Mouse (Mus musculus) heart, embryonic 12.5 days (tissue): ENCODE measurements around the gene Gm20388. TPM values are rescaled to one million over a fixed set of nuclear protein-coding genes. Genes with fewer than 3 reads are reported as not detected.
"Not testable (repeated sequence)": the region's sequence is repeated elsewhere in the genome, so short reads cannot be mapped to it uniquely, and the experiment has no call there.

Source experiments
- ATAC-seq: fragments of 200-750 bp; cut with Nextera tagmentation; 2 replicates; pipeline ENCODE4 v1.8.0; 2017; ENCODE audit warnings: moderate TSS enrichment, moderate library complexity; ENCODE audit not compliant: insufficient number of reproducible peaks, low FRiP score
- H3K27ac ChIP-seq: fragments of 300-500 bp; sonication (generic); 2 replicates; pipeline ENCODE4 v1.5.1; 2016; ENCODE audit warnings: mild to moderate bottlenecking, moderate library complexity; ENCODE audit not compliant: poor library complexity, severe bottlenecking
- H3K27me3 ChIP-seq: fragments of 300-500 bp; sonication (generic); replicated peaks from 2 replicates; pipeline ENCODE4 v1.6.1; 2016; ENCODE audit warnings: mild to moderate bottlenecking, moderate library complexity
- H3K36me3 ChIP-seq: fragments of 300-500 bp; sonication (generic); 2 replicates; pipeline ENCODE4 v1.6.1; 2016; ENCODE audit warnings: mild to moderate bottlenecking, moderate library complexity
- H3K4me1 ChIP-seq: fragments of 300-500 bp; sonication (generic); replicated peaks from 2 replicates; pipeline ENCODE4 v1.6.1; 2016; ENCODE audit warnings: mild to moderate bottlenecking
- H3K4me2 ChIP-seq: fragments of 300-500 bp; sonication (generic); 2 replicates; pipeline ENCODE4 v1.6.1; 2016; ENCODE audit warnings: mild to moderate bottlenecking, moderate library complexity
- H3K4me3 ChIP-seq: fragments of 300-500 bp; sonication (generic); 2 replicates; pipeline ENCODE4 v1.5.1; 2016; ENCODE audit warnings: mild to moderate bottlenecking
- H3K9ac ChIP-seq: fragments of 300-500 bp; sonication (generic); 2 replicates; pipeline ENCODE4 v1.6.1; 2016; ENCODE audit warnings: mild to moderate bottlenecking, moderate library complexity
- H3K9me3 ChIP-seq: fragments of 300-500 bp; sonication (generic); replicated peaks from 2 replicates; pipeline ENCODE4 v1.6.1; 2016; ENCODE audit warnings: mild to moderate bottlenecking, moderate library complexity
- whole genome bisulfite sequencing: fragments of 180-500 bp; shearing (Covaris S2); methylation state at CpG from one replicate; pipeline ENCODE4 v1.1.7; 2016; 5-methylcytosine and 5-hydroxymethylcytosine counted together
- polyA plus RNA-seq: library from polyadenylated mRNA; unstranded; fragments of >200 nt; fragmentation: Nextera tagmentation; extraction: Ambion mirVana; gene quantifications from 2 replicates; pipeline ENCODE4 v1.2.1, GENCODE M21; 2016

Gm20388 gene
- polyA plus RNA-seq, 1 experiment from 2014 or later: not detected

GRCm38 (mm10) chr8:123282994-123283393, 3372.4 kb downstream of the Gm20388 start:
- 92% methylated on average over 5 of the region's 6 CpGs for WGBS

GRCm38 (mm10) chr8:123283991-123284390, 3373.3 kb downstream of the Gm20388 start:
- Histone ChIP-seq H3K27me3 (no peaks in the 10 kb centered on the region), H3K4me3 (no peak overlapping the region), H3K4me1 (peaks cover 13% of the 10 kb centered on the region), H3K9ac (no peak overlapping the region; the same call in 1 of the 2 replicates), H3K9me3 (no peaks in the 10 kb centered on the region), H3K4me2 (no peak overlapping the region), H3K36me3 (peaks cover 49% of the 10 kb centered on the region), H3K27ac (no peak overlapping the region)
- no peak for ATAC-seq
- WGBS: 81% methylated on average over 7 of the region's 7 CpGs

More at GRCm38 (mm10) chr8:123282994-123283393, 3372.4 kb downstream of the Gm20388 start:
- not testable (repeated sequence) for H3K9ac ChIP-seq, H3K9me3 ChIP-seq, H3K4me2 ChIP-seq, ATAC-seq, H3K4me3 ChIP-seq, H3K27ac ChIP-seq, H3K27me3 ChIP-seq
- Histone ChIP-seq H3K4me1 (peaks cover 13% of the 10 kb centered on the region), H3K36me3 (peaks cover 39% of the 10 kb centered on the region)

GRCm38 (mm10) chr8:123284493-123284892, 3373.9 kb downstream of the Gm20388 start:
- Histone ChIP-seq H3K36me3 (peaks cover 52% of the 10 kb centered on the region), H3K27ac (no peak overlapping the region), H3K9me3 (no peaks in the 10 kb centered on the region), H3K9ac (no peak overlapping the region; the same call in 1 of the 2 replicates), H3K4me3 (no peak overlapping the region), H3K27me3 (no peaks in the 10 kb centered on the region), H3K4me2 (no peak overlapping the region), H3K4me1 (peaks cover 13% of the 10 kb centered on the region)
- ATAC-seq: no peak
- 48% methylated on average over 5 of the region's 5 CpGs for WGBS

- Histone ChIP-seq H3K27me3 (no peaks in the 10 kb centered on the region), H3K4me2 (no peak overlapping the region), H3K9me3 (no peaks in the 10 kb centered on the region), H3K36me3 (peaks cover 47% of the 10 kb centered on the region), H3K9ac (no peak overlapping the region), H3K4me1 (peaks cover 20% of the 10 kb centered on the region), H3K4me3 (no peak overlapping the region), H3K27ac (no peak overlapping the region)
- no peak for ATAC-seq
- WGBS: 95% methylated on average over 17 of the region's 17 CpGs
These were observed 3376.7 kb downstream of the Gm20388 start for GRCm38 (mm10) chr8:123287362-123287761.

- peaks cover 58% of the 10 kb centered on the region for H3K36me3 ChIP-seq
- H3K4me3 ChIP-seq: no peak overlapping the region
- H3K27ac ChIP-seq: no peak overlapping the region
- 76% methylated on average over 4 of the region's 4 CpGs for WGBS
- no peak for ATAC-seq
- no peak overlapping the region for H3K4me2 ChIP-seq
- no peaks in the 10 kb centered on the region for H3K27me3 ChIP-seq
- no peak overlapping the region for H3K9ac ChIP-seq
- H3K4me1 ChIP-seq: peaks cover 7% of the 10 kb centered on the region; the same call in 1 of the 2 replicates
- no peaks in the 10 kb centered on the region for H3K9me3 ChIP-seq
These were observed 3379.5 kb downstream of the Gm20388 start for GRCm38 (mm10) chr8:123290166-123290565.

GRCm38 (mm10) chr8:123290679-123291078, 3380.0 kb downstream of the Gm20388 start:
- no peaks in the 10 kb centered on the region for H3K27me3 ChIP-seq
- peaks cover 63% of the 10 kb centered on the region for H3K36me3 ChIP-seq
- no peak overlapping the region for H3K4me3 ChIP-seq

GRCm38 (mm10) chr8:123291716-123292115, 3381.1 kb downstream of the Gm20388 start:
- Histone ChIP-seq H3K4me1 (peaks cover 7% of the 10 kb centered on the region; the same call in 1 of the 2 replicates), H3K36me3 (peaks cover 66% of the 10 kb centered on the region), H3K9ac (no peak overlapping the region), H3K27me3 (no peaks in the 10 kb centered on the region), H3K27ac (no peak overlapping the region), H3K9me3 (no peaks in the 10 kb centered on the region), H3K4me2 (no peak overlapping the region), H3K4me3 (no peak overlapping the region)
- no peak for ATAC-seq
- WGBS: 46% methylated on average over 8 of the region's 8 CpGs

More at GRCm38 (mm10) chr8:123290679-123291078, 3380.0 kb downstream of the Gm20388 start:
- Histone ChIP-seq H3K9me3 (no peaks in the 10 kb centered on the region), H3K9ac (no peak overlapping the region), H3K27ac (no peak overlapping the region), H3K4me2 (no peak overlapping the region), H3K4me1 (peaks cover 7% of the 10 kb centered on the region; the same call in 1 of the 2 replicates)
- no peak for ATAC-seq
- 85% methylated on average over 8 of the region's 8 CpGs for WGBS

- Histone ChIP-seq H3K36me3 (peaks cover 62% of the 10 kb centered on the region), H3K9ac (no peak overlapping the region), H3K4me1 (peaks cover 7% of the 10 kb centered on the region; the same call in 1 of the 2 replicates), H3K4me2 (no peak overlapping the region), H3K27ac (no peak overlapping the region), H3K27me3 (no peaks in the 10 kb centered on the region), H3K9me3 (no peaks in the 10 kb centered on the region), H3K4me3 (no peak overlapping the region)
- WGBS: 87% methylated on average over 3 of the region's 3 CpGs
- ATAC-seq: no peak
These were observed 3381.6 kb downstream of the Gm20388 start for GRCm38 (mm10) chr8:123292281-123292680.

- no peak for ATAC-seq
- Histone ChIP-seq H3K36me3 (peaks cover 61% of the 10 kb centered on the region), H3K4me1 (peaks cover 7% of the 10 kb centered on the region; the same call in 1 of the 2 replicates), H3K27me3 (no peaks in the 10 kb centered on the region), H3K9me3 (no peaks in the 10 kb centered on the region), H3K27ac (no peak overlapping the region), H3K4me2 (no peak overlapping the region), H3K4me3 (no peak overlapping the region), H3K9ac (no peak overlapping the region)
- WGBS: 93% methylated on average over 2 of the region's 2 CpGs
These were observed 3382.1 kb downstream of the Gm20388 start for GRCm38 (mm10) chr8:123292785-123293184.

- Histone ChIP-seq H3K4me1 (no peaks in the 10 kb centered on the region), H3K4me2 (no peak overlapping the region), H3K36me3 (peaks cover 55% of the 10 kb centered on the region), H3K4me3 (no peak overlapping the region), H3K9ac (no peak overlapping the region), H3K9me3 (no peaks in the 10 kb centered on the region), H3K27me3 (no peaks in the 10 kb centered on the region), H3K27ac (no peak overlapping the region)
- no peak for ATAC-seq
- WGBS: 88% methylated on average over 11 of the region's 11 CpGs
These were observed 3387.7 kb downstream of the Gm20388 start for GRCm38 (mm10) chr8:123298301-123298700.

GRCm38 (mm10) chr8:123308738-123309137, 3398.1 kb downstream of the Gm20388 start:
- 61% methylated on average over 4 of the region's 4 CpGs for WGBS
- no peaks in the 10 kb centered on the region for H3K4me1 ChIP-seq
- H3K4me3 ChIP-seq: no peak overlapping the region
- H3K9me3 ChIP-seq: no peaks in the 10 kb centered on the region
- peaks cover 48% of the 10 kb centered on the region for H3K36me3 ChIP-seq
- no peak overlapping the region for H3K4me2 ChIP-seq
- ATAC-seq: no peak
- no peak overlapping the region for H3K27ac ChIP-seq
- no peak overlapping the region for H3K9ac ChIP-seq
- no peaks in the 10 kb centered on the region for H3K27me3 ChIP-seq
